Mouse (Mus musculus) midbrain, embryonic 11.5 days (tissue): ENCODE results near the gene Cbarp. TPM values are rescaled to one million over a fixed set of nuclear protein-coding genes. Genes with fewer than 3 reads are reported as not detected.

ENCODE experiments used
- ATAC-seq: fragments of 200-750 bp; cut with Nextera tagmentation; 2 replicates; pipeline ENCODE4 v1.8.0; 2017; ENCODE audit warnings: moderate TSS enrichment, moderate library complexity; ENCODE audit not compliant: low FRiP score
- DNase-seq: peaks from one replicate; pipeline ENCODE4 v3.0.0; 2015; ENCODE audit warnings: low spot score; ENCODE audit errors: missing footprints
- H3K27ac ChIP-seq: fragments of 300-500 bp; sonication (generic); 2 replicates; pipeline ENCODE4 v1.5.1; 2014; ENCODE audit warnings: low read depth, low read length
- H3K27me3 ChIP-seq: fragments of 300-500 bp; sonication (generic); 2 replicates; pipeline ENCODE4 v1.6.1; 2014; ENCODE audit warnings: mild to moderate bottlenecking, low read length, moderate library complexity, mixed read lengths; ENCODE audit not compliant: control insufficient read depth, insufficient read depth
- H3K36me3 ChIP-seq: fragments of 300-500 bp; sonication (generic); 2 replicates; pipeline ENCODE4 v1.6.1; 2014; ENCODE audit warnings: mild to moderate bottlenecking, low read length, moderate library complexity, mixed read lengths; ENCODE audit not compliant: control insufficient read depth, insufficient read depth
- H3K4me1 ChIP-seq: fragments of 300-500 bp; sonication (generic); 2 replicates; pipeline ENCODE4 v1.6.1; 2014; ENCODE audit warnings: low read length; ENCODE audit not compliant: control insufficient read depth, insufficient read depth
- H3K4me2 ChIP-seq: fragments of 300-500 bp; sonication (generic); 2 replicates; pipeline ENCODE4 v1.6.1; 2014; ENCODE audit warnings: mild to moderate bottlenecking, moderate library complexity
- H3K4me3 ChIP-seq: fragments of 300-500 bp; sonication (generic); 2 replicates; pipeline ENCODE4 v1.5.1; 2014; ENCODE audit warnings: low read depth, low read length
- H3K9ac ChIP-seq: fragments of 300-500 bp; sonication (generic); 2 replicates; pipeline ENCODE4 v1.6.1; 2014; ENCODE audit warnings: low read length
- H3K9me3 ChIP-seq: fragments of 300-500 bp; sonication (generic); 2 replicates; pipeline ENCODE4 v1.6.1; 2016; ENCODE audit warnings: low read length; ENCODE audit not compliant: control insufficient read depth
- WGBS: fragments of 180-500 bp; shearing (Covaris S2); extraction: QIAGEN DNeasy Blood & Tissue Kit; methylation state at CpG from one replicate; pipeline ENCODE4 v1.1.7; 2014; 5-methylcytosine and 5-hydroxymethylcytosine counted together
- polyA plus RNA-seq: library from polyadenylated mRNA; unstranded; fragments of >200 nt; fragmentation: Nextera tagmentation; extraction: Ambion mirVana; gene quantifications from 2 replicates; pipeline ENCODE4 v1.2.1, GENCODE M21; 2014

The Cbarp gene
- polyA plus RNA-seq, 1 experiment from 2014 or later = 11.8 TPM

DNA sequence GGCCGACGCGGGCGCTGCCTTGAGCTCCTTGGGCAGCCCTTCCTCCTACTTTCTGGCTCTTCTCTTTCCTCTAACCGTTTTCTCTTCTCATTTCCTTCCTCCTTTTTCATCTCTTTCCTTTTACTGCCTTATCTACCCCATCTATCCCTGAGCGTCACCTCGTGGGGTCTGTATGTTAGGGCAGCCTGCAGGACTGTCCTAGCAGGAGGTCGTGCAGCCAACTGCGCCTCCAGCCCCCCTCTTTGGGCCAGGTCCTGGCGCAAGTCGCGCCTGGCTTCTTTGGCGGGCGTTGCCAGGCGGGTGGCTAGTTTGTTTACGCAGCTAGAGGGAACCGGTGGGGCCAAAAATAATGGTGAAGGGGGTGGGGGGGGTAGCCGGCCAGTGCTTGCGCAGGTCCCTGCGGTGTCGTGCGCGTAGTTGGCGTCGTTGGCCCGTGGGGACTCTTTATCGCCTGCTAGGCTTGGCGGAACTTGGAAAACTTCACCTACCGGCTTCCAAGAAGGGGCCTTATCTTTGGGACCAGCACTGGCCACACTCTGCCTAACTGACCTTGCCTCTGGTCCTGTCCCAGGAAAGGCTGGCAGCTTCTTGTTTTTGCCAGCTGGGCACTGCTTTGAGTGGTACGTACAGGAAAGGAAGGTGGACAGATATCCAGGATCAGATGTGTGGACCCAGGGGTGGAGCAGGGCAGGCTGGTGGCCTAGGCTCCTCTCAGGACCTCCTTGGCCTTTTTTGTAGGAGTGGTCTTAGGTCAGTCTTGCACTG is 23.5 kb downstream of the Cbarp start:
- peak overlapping the region; percentile 86 for H3K4me2 ChIP-seq
- WGBS = 6% methylated on average over 30 of the region's 30 CpGs
- peak overlapping the region; percentile 97 for H3K4me3 ChIP-seq
- peaks cover 8% of the 10 kb centered on the region; the same call in 1 of the 2 replicates for H3K36me3 ChIP-seq
- H3K4me1 ChIP-seq = peaks cover 28% of the 10 kb centered on the region
- ATAC-seq = no peak
- peak; percentile 85 for DNase-seq
- peak overlapping the region; percentile 88 for H3K9ac ChIP-seq
- no peaks in the 10 kb centered on the region for H3K27me3 ChIP-seq
- H3K27ac ChIP-seq = peak overlapping the region; percentile 46
- H3K9me3 ChIP-seq = no peaks in the 10 kb centered on the region

DNA sequence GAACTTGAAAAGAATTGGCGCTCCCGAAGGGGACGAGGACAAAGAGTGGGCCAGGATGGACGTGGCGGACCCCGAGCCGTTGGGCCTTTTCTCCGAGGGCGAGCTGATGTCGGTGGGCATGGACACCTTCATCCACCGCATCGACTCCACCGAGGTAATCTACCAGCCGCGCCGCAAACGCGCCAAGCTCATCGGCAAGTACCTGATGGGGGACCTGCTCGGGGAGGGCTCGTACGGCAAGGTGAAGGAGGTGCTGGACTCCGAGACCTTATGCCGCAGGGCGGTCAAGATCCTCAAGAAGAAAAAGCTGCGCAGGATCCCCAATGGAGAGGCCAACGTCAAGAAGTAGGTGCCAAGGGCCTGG is 24.1 kb downstream of the Cbarp start:
- Histone ChIP-seq H3K36me3 (peaks cover 5% of the 10 kb centered on the region; the same call in 1 of the 2 replicates), H3K9ac (peak overlapping the region; percentile 88), H3K4me2 (peak overlapping the region; percentile 86), H3K27ac (no peak overlapping the region), H3K4me3 (peak overlapping the region; percentile 97), H3K9me3 (no peaks in the 10 kb centered on the region), H3K27me3 (no peaks in the 10 kb centered on the region), H3K4me1 (peaks cover 28% of the 10 kb centered on the region)
- WGBS = under 1% methylated on average over 27 of the region's 27 CpGs
- ATAC-seq (no peak), DNase-seq (peak; percentile 93)

DNA sequence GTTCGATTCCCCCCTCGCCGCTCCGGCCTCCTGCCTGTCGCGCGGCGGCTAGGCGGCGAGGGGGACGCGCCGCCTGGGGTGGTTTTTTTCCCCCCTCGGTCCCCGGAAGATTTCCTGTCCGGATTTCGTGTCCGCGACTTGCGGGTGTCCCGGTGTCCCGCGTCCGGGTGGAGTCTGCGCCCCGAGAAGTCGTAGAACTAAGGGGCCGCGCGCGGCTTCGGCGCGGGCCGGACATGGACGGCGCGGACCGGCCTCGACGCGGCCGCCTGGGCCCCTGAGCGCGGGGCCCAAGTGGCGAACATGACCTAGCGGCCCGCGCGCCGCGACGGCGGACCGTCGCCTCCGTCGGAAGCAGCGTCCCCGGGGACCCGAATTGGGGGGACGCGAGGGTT is 24.7 kb downstream of the Cbarp start:
- no peak for DNase-seq
- no peak for ATAC-seq
- Histone ChIP-seq H3K9me3 (no peaks in the 10 kb centered on the region), H3K27ac (peak overlapping the region; percentile 44), H3K4me1 (peaks cover 28% of the 10 kb centered on the region), H3K4me3 (peak overlapping the region; percentile 97), H3K36me3 (0 out of 2 replicates have a peak, but pooled peaks cover 2% of the 10 kb centered on the region), H3K9ac (peak overlapping the region; percentile 88), H3K4me2 (peak overlapping the region; percentile 86), H3K27me3 (no peaks in the 10 kb centered on the region)
- under 1% methylated on average over 58 of the region's 63 CpGs for WGBS

DNA sequence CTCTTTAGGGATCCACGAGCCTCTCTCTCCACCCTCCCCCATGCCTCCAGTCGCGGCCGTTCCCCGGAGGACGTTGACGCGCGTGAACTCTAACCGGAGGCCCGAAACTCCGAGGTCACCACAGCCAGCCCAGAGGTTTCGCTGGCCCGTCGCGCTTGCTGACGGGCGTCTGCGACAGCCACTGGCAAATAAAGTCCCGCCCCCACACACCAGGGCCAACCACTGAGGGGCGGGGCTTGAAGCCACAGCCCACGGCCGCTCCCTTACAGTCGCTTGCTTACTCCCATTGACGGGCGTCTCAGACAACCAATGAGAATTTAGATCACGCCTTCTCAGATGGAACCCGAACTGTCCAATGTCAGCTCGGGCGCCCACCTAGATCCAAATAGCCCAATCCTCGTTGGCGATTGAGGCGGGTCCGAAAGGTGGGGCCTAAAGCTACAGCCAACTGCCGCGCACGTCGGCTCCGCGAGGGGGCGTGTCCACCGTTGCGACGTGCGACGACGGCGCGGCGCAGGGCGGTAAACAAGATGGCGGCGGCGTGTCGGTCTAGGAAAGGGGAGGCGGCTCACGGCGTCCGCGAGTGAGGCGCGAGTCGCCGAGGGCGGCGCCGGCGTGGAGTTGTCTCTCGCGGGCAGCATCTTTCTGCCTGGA is 25.2 kb downstream of the Cbarp start, which contains the start of gene Stk11:
TSS of gene Stk11 (plus strand) at position 514 of the 654 bp plus-strand sequence.
- H3K27ac ChIP-seq = peak within 1 kb of the TSS; percentile 44
- under 1% methylated on average over 70 of the region's 70 CpGs for WGBS
- DNase-seq = peak; percentile 99
- H3K4me2 ChIP-seq = peak within 1 kb of the TSS; percentile 86
- 0 out of 2 replicates have a peak, but pooled peaks cover under 1% of the 10 kb centered on the region for H3K36me3 ChIP-seq
- peak; percentile 98 for ATAC-seq
- no peaks in the 10 kb centered on the region for H3K9me3 ChIP-seq
- peaks cover 28% of the 10 kb centered on the region for H3K4me1 ChIP-seq
- peak within 1 kb of the TSS; percentile 97 for H3K4me3 ChIP-seq
- H3K9ac ChIP-seq = peak within 1 kb of the TSS; percentile 88
- no peaks in the 10 kb centered on the region for H3K27me3 ChIP-seq

DNA sequence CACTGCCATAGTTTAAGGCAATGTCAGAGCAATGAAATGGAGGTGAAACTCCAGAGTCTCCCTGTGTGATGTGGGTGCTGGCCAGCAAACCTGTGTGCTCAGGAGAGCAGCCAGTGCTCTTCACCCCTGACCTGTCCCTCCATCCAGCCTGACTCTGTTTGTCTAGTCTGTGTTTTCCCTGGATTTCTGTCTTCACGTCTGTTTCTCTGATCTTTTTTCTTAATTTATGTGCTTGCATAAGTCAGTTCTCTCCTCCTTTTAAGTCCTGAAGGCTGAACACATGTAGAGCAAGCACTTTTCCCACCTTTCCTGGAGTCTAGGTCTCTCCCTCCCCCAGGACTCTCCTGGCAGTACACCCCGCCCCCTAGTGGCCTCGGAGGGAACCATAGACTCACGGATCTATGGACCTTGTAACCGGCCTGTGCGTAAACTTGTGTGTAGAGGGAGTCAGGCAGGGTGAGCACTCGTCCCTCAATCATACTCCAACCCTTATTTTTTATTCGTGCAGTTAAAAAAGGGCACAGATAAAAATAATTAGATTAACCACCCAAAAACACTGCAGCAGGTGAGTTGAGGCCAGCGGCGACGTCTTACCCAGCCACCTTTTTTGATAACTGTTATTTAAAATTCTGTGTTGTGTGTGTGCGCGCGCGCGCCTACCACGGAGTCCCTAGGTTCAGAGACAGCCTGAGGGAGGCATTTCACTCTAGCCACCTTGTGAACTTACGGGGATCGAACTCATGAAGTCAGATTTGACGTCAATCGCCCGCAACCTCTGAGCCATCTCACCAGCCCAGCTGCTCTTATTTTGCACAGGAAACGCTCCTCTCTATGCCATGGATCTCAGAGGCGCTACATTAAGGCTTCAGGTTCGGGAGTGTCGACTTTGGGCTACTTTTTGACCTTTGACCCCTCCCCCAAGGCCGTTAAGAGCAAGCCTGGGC is 26.0 kb downstream of the Cbarp start:
- H3K27me3 ChIP-seq = no peaks in the 10 kb centered on the region
- H3K4me2 ChIP-seq = peak overlapping the region; percentile 33
- H3K9me3 ChIP-seq = no peaks in the 10 kb centered on the region
- peak; percentile 54 for ATAC-seq
- WGBS = 2% methylated on average over 27 of the region's 27 CpGs
- peaks cover 28% of the 10 kb centered on the region for H3K4me1 ChIP-seq
- peak overlapping the region; percentile 33; the same call in 1 of the 2 replicates for H3K27ac ChIP-seq
- H3K36me3 ChIP-seq = no peaks in the 10 kb centered on the region
- H3K4me3 ChIP-seq = peak overlapping the region; percentile 97
- peak; percentile 99 for DNase-seq
- peak overlapping the region; percentile 1; the same call in 1 of the 2 replicates for H3K9ac ChIP-seq

DNA sequence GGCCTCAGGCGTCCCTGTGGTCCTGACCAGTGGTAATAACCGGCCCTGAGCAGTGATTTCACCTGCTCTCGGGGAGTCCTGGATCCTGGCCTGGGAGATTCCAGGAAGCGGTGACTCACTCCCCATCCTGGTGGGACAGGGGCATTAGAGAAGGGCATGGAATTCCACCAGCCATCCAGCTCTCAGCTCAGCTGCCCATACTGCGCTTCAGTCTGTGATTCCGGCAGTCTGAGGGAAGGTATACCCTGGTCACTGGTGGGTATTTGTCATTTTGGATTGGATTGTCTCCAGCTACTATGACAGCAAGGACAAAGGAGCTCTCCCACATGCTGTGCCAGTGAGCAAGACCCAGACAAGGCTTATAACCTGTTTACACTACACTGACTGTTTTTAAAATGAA is 33.0 kb downstream of the Cbarp start:
- Histone ChIP-seq H3K36me3 (no peaks in the 10 kb centered on the region), H3K27ac (no peak overlapping the region), H3K27me3 (no peaks in the 10 kb centered on the region), H3K9ac (no peak overlapping the region), H3K4me3 (no peak overlapping the region), H3K9me3 (no peaks in the 10 kb centered on the region), H3K4me1 (0 out of 2 replicates have a peak, but pooled peaks cover 2% of the 10 kb centered on the region), H3K4me2 (no peak overlapping the region)
- 67% methylated on average over 6 of the region's 6 CpGs for WGBS
- no peak for ATAC-seq
- DNase-seq = no peak

DNA sequence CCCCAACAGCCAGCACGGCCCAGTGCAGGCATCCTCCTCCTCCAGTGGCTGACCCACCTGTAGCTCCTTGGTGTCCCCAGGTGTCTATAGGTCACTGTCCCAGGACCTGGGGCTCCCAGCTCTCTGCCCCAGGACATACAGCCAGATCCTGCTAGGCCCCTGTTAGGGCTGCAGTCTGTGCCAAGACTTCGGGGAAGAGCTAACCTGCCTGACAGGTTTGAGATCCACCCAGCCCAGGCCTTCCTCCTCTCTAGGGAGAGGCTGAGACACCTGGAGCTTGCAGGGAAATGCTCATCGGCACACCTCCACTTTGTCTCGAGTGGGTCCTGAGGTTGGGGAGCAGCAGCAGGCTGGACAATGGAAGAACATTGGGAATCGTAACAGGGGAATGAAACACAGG is 34.7 kb downstream of the Cbarp start:
- Histone ChIP-seq H3K4me1 (peaks cover 8% of the 10 kb centered on the region; the same call in 1 of the 2 replicates), H3K27ac (no peak overlapping the region), H3K4me2 (no peak overlapping the region), H3K9ac (no peak overlapping the region), H3K9me3 (no peaks in the 10 kb centered on the region), H3K36me3 (no peaks in the 10 kb centered on the region), H3K27me3 (no peaks in the 10 kb centered on the region), H3K4me3 (no peak overlapping the region)
- no peak for DNase-seq
- ATAC-seq = no peak
- WGBS = 80% methylated on average over 5 of the region's 5 CpGs

DNA sequence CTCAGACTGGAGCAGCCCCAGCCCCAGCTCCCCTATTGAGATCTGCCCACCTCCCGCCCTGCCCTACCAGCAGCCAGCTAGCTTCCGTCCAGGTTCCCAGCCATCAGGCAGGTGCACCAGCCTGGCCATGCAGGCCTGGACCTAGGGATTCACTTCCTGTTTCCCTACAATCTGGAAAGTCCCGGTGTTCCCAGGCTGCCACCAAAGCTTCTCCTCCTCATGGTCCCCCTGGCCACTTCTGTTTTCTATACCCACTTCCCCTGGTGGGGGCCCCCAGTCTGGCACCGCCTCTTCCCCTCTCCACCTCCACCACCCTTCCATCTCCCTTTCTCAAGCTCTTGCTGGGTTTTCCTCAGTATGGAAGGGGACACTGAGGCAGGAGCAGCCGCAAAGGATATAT is 35.2 kb downstream of the Cbarp start, which contains the start of gene Sbno2:
TSS of gene Sbno2 (minus strand) at position 112 of the 400 bp plus-strand sequence.
- H3K27ac ChIP-seq = no peak within 1 kb of the TSS
- H3K9me3 ChIP-seq = no peaks in the 10 kb centered on the region
- no peaks in the 10 kb centered on the region for H3K27me3 ChIP-seq
- peaks cover 8% of the 10 kb centered on the region; the same call in 1 of the 2 replicates for H3K4me1 ChIP-seq
- WGBS = 68% methylated on average over 5 of the region's 5 CpGs
- no peak for ATAC-seq
- no peaks in the 10 kb centered on the region for H3K36me3 ChIP-seq
- H3K9ac ChIP-seq = no peak within 1 kb of the TSS
- no peak for DNase-seq
- H3K4me2 ChIP-seq = no peak within 1 kb of the TSS
- H3K4me3 ChIP-seq = no peak within 1 kb of the TSS
